Mouse (Mus musculus): Measurements from ENCODE around the gene Igbp1b. TPM values are rescaled to one million over a fixed set of nuclear protein-coding genes. Genes with fewer than 3 reads are reported as not detected.

Gene Igbp1b
- polyA plus RNA-seq (2012) = not detected in 2 replicates

GRCm38 (mm10) chr6:138658516-138658915, at the start of gene Igbp1b:
TSS of gene Igbp1b (minus strand) at chr6:138658544.

Other genes starting within 250 kb of the Igbp1b start
- not detected in 2 replicates for gene Lmo3, start 76.6 kb downstream of the Igbp1b start, polyA plus RNA-seq (2012)

All from megakaryocyte-erythroid progenitor cell, adult 5 weeks (primary cell).